Mouse (Mus musculus) hindbrain, embryonic 15.5 days (tissue): ENCODE data around the gene Ush2a. TPM values are rescaled to one million over a fixed set of nuclear protein-coding genes. Genes with fewer than 3 reads are reported as not detected.

Experiments
- ATAC-seq: fragments of 200-750 bp; cut with Nextera tagmentation; 2 replicates; pipeline ENCODE4 v1.8.0; 2017; ENCODE audit warnings: low read depth, moderate number of reproducible peaks, moderate TSS enrichment; ENCODE audit not compliant: low FRiP score
- H3K27ac ChIP-seq: fragments of 300-500 bp; sonication (generic); replicated peaks from 2 replicates; pipeline ENCODE4 v1.5.1; 2015; ENCODE audit warnings: mild to moderate bottlenecking, inconsistent platforms
- H3K27me3 ChIP-seq: fragments of 300-500 bp; sonication (generic); 2 replicates; pipeline ENCODE4 v1.6.1; 2015; ENCODE audit warnings: control low read depth, inconsistent platforms
- H3K36me3 ChIP-seq: fragments of 300-500 bp; sonication (generic); 2 replicates; pipeline ENCODE4 v1.6.1; 2015; ENCODE audit warnings: control low read depth, inconsistent platforms
- H3K4me1 ChIP-seq: fragments of 300-500 bp; sonication (generic); replicated peaks from 2 replicates; pipeline ENCODE4 v1.6.1; 2015; ENCODE audit warnings: control low read depth, inconsistent platforms
- H3K4me2 ChIP-seq: fragments of 300-500 bp; sonication (generic); 2 replicates; pipeline ENCODE4 v1.6.1; 2015; ENCODE audit warnings: moderate library complexity, mild to moderate bottlenecking, inconsistent platforms
- H3K4me3 ChIP-seq: fragments of 300-500 bp; sonication (generic); 2 replicates; pipeline ENCODE4 v1.5.1; 2015; ENCODE audit warnings: mild to moderate bottlenecking, inconsistent platforms
- H3K9ac ChIP-seq: fragments of 300-500 bp; sonication (generic); 2 replicates; pipeline ENCODE4 v1.6.1; 2015; ENCODE audit warnings: inconsistent platforms
- H3K9me3 ChIP-seq: fragments of 300-500 bp; sonication (generic); 2 replicates; pipeline ENCODE4 v1.6.1; 2016; ENCODE audit warnings: control low read depth, inconsistent platforms
- WGBS: fragments of 180-500 bp; shearing (Covaris S2); methylation state at CpG from one replicate; pipeline ENCODE4 v1.1.7; 2015; 5-methylcytosine and 5-hydroxymethylcytosine counted together
- polyA plus RNA-seq: library from polyadenylated mRNA; unstranded; fragments of >200 nt; fragmentation: Nextera tagmentation; extraction: Ambion mirVana; gene quantifications from 2 replicates; pipeline ENCODE4 v1.2.1, GENCODE M21; 2015

Gene Ush2a
- polyA plus RNA-seq, 1 experiment from 2014 or later, result 0.08 TPM

DNA sequence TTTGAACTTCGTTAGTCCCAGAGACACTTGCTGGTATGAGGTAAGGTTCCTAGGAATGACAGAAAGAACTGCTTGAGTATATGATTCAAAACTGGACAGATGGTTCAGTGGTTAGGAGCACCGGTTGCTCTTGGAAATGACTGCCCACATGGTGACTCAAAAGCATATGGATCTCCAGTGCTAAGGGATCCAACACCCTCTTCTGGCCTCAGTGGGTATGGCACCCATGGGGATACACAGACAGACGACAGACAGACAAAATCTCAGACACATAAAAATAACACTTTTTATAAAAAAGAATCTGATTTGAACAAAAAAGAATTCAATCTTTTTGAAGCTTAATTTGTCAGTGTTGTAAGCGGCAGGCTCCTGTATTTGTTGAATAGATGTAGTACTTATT, 446.4 kb downstream of the Ush2a start:
- H3K36me3 ChIP-seq, result no peaks in the 10 kb centered on the region
- no peaks in the 10 kb centered on the region for H3K9me3 ChIP-seq
- H3K9ac ChIP-seq, result no peak overlapping the region
- ATAC-seq, result no peak
- H3K4me1 ChIP-seq, result 0 out of 2 replicates have a peak, but pooled peaks cover 4% of the 10 kb centered on the region
- 91% methylated on average over 4 of the region's 4 CpGs for WGBS
- no peak overlapping the region for H3K4me2 ChIP-seq
- H3K27me3 ChIP-seq, result no peaks in the 10 kb centered on the region
- H3K27ac ChIP-seq, result no peak overlapping the region
- no peak overlapping the region for H3K4me3 ChIP-seq

DNA sequence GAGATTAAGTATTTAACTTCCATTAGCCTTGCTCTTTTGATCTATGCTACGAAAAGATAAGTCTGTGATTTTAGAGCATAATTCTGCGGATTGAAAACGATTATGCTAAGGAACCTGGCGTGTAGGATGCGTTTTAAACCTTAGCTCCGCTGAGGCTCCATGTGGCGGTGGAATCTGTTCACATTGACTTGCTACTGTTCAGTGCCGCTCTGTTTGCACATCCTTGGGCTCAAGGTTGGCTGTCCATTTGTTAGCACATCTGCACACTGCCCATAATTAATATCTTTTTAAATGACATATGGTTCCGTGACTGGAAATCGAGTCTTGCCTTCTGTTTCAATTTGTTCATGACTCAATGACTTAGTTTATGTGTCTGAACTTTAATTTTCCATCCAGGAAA, 446.9 kb downstream of the Ush2a start:
- ATAC-seq, result no peak
- 91% methylated on average over 10 of the region's 10 CpGs for WGBS

DNA sequence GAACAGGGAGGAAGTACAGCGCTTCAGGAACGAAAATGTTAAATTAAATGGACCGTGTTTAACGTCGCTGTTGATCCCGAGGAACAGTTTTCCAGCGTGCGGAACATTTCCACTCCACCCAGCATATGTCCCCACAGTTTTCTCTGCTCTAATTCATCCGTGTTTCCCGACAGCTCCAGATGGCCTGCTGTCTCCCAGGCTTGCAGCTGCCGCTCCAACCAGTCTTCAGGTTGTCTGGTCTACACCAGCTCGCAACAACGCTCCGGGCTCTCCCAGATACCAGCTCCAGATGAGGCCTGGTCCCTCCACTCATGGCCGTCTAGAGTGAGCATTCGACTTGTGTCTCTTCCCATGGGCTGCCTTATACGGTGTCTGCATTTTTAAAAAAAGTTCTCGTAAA, 452.3 kb downstream of the Ush2a start:
- Histone ChIP-seq H3K9me3 (no peaks in the 10 kb centered on the region), H3K27ac (no peak overlapping the region), H3K9ac (no peak overlapping the region), H3K4me3 (no peak overlapping the region), H3K4me1 (0 out of 2 replicates have a peak, but pooled peaks cover 4% of the 10 kb centered on the region), H3K36me3 (no peaks in the 10 kb centered on the region), H3K27me3 (no peaks in the 10 kb centered on the region), H3K4me2 (no peak overlapping the region)
- WGBS, result 60% methylated on average over 18 of the region's 18 CpGs
- ATAC-seq, result no peak

More for the DNA sequence above, 446.9 kb downstream of the Ush2a start:
- H3K9ac ChIP-seq, result no peak overlapping the region
- no peak overlapping the region for H3K4me2 ChIP-seq
- H3K4me3 ChIP-seq, result no peak overlapping the region
- no peaks in the 10 kb centered on the region for H3K27me3 ChIP-seq
- H3K36me3 ChIP-seq, result no peaks in the 10 kb centered on the region
- no peaks in the 10 kb centered on the region for H3K9me3 ChIP-seq
- no peak overlapping the region for H3K27ac ChIP-seq
- H3K4me1 ChIP-seq, result 0 out of 2 replicates have a peak, but pooled peaks cover 4% of the 10 kb centered on the region

DNA sequence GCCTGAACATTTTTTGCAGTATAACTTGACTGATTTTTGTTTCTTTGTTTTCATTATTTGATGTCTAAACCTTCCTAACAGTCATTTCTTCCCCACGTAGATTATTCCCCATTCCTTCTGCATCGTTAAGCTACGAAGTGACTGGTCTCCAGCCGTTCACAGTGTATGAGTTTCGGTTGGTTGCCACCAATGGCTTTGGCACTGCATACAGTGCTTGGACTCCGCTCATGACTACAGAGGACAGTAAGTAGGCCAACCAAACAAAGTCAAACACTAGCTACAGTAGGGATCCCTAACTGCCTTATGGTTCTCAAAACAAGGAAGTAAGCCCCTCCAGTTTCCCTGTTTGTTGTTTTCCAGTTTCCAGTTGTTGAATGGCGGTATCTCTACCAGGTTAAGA, 453.1 kb downstream of the Ush2a start:
- no peak overlapping the region for H3K9ac ChIP-seq
- no peaks in the 10 kb centered on the region for H3K27me3 ChIP-seq
- H3K4me3 ChIP-seq, result no peak overlapping the region
- H3K4me2 ChIP-seq, result no peak overlapping the region
- H3K4me1 ChIP-seq, result 0 out of 2 replicates have a peak, but pooled peaks cover 4% of the 10 kb centered on the region
- no peaks in the 10 kb centered on the region for H3K9me3 ChIP-seq
- no peaks in the 10 kb centered on the region for H3K36me3 ChIP-seq
- no peak overlapping the region for H3K27ac ChIP-seq
- ATAC-seq, result no peak
- WGBS, result 71% methylated on average over 7 of the region's 7 CpGs

DNA sequence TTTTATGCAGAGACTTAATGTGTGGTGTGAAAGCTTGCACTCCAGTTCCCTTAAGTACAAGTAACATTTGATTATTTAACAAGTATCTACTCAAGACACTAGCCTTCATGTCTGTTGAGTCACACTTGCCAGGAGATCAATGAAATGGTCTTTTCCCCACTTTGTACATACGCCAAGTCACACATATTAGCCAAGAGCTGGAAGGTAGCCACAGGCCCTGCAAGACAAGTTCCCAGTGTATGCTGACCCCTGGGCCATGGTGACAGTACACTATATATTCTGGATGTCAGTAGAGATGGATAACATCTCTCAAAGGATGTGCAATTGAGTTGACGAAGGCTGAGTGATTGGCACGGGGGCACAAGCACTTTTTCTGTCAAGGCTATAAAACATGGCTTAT, 455.1 kb downstream of the Ush2a start:
- Histone ChIP-seq H3K4me1 (0 out of 2 replicates have a peak, but pooled peaks cover 4% of the 10 kb centered on the region), H3K27me3 (no peaks in the 10 kb centered on the region), H3K36me3 (no peaks in the 10 kb centered on the region), H3K9me3 (no peaks in the 10 kb centered on the region), H3K4me3 (no peak overlapping the region), H3K4me2 (no peak overlapping the region), H3K27ac (no peak overlapping the region), H3K9ac (no peak overlapping the region)
- ATAC-seq, result no peak
- 82% methylated on average over 3 of the region's 3 CpGs for WGBS

DNA sequence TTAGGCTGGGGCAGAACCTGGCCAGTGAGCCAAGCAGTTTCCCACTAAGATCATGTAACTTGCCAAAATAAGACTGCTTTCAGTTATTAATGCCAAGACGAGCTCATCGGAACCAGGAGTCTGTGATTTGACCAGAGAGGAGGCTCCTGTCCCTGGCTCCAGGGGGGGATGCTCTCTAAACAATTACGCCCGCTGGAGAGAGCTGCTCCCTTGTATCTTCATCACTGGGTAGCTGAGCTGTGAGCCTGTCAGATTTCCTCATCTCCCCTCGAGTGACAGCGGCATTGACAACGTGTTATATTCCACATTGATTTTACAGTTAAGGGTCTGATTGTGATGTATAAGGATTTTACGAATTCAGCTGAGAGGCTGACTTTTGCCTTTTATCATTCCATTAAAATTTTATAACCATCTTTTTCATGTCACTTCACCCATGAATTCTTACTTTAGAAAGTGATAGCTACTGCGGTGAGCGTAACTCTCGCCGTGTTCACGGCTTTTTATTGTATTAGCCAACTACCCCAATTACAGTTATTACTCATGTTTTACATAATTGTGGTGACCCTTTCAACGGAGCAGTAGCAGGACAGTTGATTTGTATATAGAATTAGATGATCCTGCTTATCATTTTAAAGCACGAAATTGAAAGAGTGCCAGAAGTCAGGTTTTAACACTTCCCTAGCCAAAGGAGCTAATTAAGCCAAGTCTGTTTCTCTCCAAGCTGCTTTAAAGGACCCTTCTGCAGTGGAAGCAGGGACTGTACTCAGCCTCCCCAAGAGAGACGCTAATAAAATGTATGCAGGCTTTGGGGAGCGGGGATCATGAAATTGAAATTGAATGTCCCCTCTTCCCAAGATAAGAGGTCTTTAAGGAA, 463.5 kb downstream of the Ush2a start:
- no peak for ATAC-seq
- WGBS, result 51% methylated on average over 17 of the region's 17 CpGs
- H3K36me3 ChIP-seq, result no peaks in the 10 kb centered on the region

DNA sequence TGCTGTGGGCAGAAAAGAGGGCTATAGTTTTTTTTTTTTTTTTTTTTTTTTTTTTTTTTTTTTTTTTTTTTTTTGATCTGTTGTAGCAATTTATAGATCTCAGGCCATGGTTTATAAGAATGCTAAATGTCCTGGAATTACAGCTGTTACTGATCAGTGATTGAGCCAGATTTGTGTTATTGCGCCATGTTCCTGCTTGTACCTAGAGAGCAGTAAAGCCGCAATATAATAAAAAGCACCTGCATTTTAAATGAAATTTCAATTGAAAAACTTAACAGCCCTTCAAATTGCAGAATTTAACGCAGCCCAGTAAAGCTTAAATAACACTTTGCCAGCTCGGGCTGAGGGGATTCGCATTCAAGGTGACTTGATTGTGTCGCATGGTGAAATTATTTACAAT, 465.1 kb downstream of the Ush2a start:
- Histone ChIP-seq H3K27ac (no peak overlapping the region), H3K4me2 (no peak overlapping the region), H3K4me3 (no peak overlapping the region), H3K4me1 (peaks cover 20% of the 10 kb centered on the region), H3K9me3 (no peaks in the 10 kb centered on the region), H3K36me3 (no peaks in the 10 kb centered on the region), H3K27me3 (0 out of 2 replicates have a peak, but pooled peaks cover 3% of the 10 kb centered on the region), H3K9ac (no peak overlapping the region)
- 53% methylated on average over 6 of the region's 6 CpGs for WGBS
- no peak for ATAC-seq

More for the DNA sequence above, 463.5 kb downstream of the Ush2a start:
- H3K4me1 ChIP-seq, result peaks cover 20% of the 10 kb centered on the region
- H3K9ac ChIP-seq, result no peak overlapping the region
- 0 out of 2 replicates have a peak overlapping the region, but pooled peaks have one; percentile 13 for H3K4me2 ChIP-seq
- no peaks in the 10 kb centered on the region for H3K9me3 ChIP-seq
- H3K27ac ChIP-seq, result no peak overlapping the region
- no peak overlapping the region for H3K4me3 ChIP-seq
- H3K27me3 ChIP-seq, result no peaks in the 10 kb centered on the region

DNA sequence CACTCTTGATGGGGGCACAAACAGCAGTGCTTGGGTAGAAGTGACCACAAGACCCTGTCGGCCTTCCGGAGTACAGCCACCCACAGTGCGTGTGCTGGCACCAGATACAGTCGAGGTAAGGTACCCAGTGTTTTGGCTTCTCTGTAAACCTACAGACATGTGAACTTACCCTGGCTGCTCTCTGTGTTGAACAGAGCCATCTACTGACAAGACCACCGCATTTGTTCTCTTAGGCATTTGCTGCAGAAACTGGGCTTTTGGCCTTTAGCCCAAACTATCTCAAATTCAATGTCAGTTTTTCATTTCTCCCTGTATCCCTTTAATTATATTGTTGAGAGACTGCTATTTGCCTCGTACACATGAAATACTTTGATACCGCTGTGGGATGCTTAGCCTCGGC, 466.8 kb downstream of the Ush2a start:
- H3K4me2 ChIP-seq, result peak overlapping the region; percentile 15; the same call in 1 of the 2 replicates
- ATAC-seq, result 0 out of 2 replicates have a peak, but pooled peaks have one; percentile 51
- H3K4me1 ChIP-seq, result peaks cover 20% of the 10 kb centered on the region
- 0 out of 2 replicates have a peak, but pooled peaks cover 3% of the 10 kb centered on the region for H3K27me3 ChIP-seq
- WGBS, result 58% methylated on average over 8 of the region's 8 CpGs
- no peak overlapping the region for H3K4me3 ChIP-seq
- no peak overlapping the region for H3K9ac ChIP-seq
- no peak overlapping the region for H3K27ac ChIP-seq
- H3K36me3 ChIP-seq, result no peaks in the 10 kb centered on the region
- H3K9me3 ChIP-seq, result no peaks in the 10 kb centered on the region

DNA sequence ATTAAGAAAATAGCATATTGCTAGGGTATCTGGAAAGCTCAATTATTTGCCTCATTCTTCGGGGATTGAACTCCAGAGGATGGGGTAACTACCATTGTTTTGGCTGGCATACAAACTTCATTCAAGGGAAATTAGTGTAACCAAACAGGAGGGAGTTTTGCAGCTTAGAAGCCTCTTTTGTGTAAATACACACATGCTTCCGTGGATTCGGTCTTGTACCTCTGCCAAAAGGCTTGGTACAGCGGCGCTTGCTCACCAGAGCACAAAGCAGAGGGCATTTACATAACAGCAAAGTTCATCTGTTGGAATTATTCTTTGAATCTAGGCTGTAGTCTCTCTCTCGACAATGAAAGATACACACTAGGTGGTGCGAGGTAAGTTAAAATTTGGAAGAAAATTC, 467.4 kb downstream of the Ush2a start:
- H3K27me3 ChIP-seq, result 0 out of 2 replicates have a peak, but pooled peaks cover 3% of the 10 kb centered on the region
- H3K9ac ChIP-seq, result no peak overlapping the region
- H3K27ac ChIP-seq, result no peak overlapping the region
- no peak overlapping the region for H3K4me3 ChIP-seq
- no peaks in the 10 kb centered on the region for H3K36me3 ChIP-seq
- WGBS, result 29% methylated on average over 7 of the region's 7 CpGs
- peaks cover 20% of the 10 kb centered on the region for H3K4me1 ChIP-seq
- H3K4me2 ChIP-seq, result 0 out of 2 replicates have a peak overlapping the region, but pooled peaks have one; percentile 15
- H3K9me3 ChIP-seq, result no peaks in the 10 kb centered on the region
- peak; percentile 63; the same call in 1 of the 2 replicates for ATAC-seq

DNA sequence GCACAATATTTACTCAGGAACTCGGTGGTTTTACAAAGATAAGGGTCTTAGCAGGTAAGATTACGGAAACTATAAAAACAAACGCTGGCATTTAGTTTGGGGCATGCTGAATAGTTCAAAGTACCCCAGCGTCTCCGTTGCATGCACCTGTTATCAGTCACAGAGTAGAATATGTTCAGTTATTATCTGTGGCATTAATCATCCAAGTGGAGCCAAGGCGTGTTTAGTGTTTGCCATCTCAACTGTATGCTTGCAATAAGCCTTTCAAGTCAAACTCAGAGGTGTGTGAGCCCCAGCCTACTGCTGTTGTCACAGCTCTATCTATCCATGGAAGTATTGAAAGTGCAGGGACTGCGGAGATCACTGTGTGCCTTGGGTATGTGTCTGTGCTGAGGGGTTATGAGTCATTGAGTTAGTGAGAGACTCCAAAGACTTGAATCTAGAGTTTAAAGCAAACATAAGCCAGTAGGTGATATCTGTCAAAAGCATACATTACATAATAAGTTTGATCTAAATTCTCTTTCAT, 473.0 kb downstream of the Ush2a start:
- Histone ChIP-seq H3K4me3 (no peak overlapping the region), H3K4me2 (no peak overlapping the region), H3K4me1 (no peaks in the 10 kb centered on the region), H3K36me3 (no peaks in the 10 kb centered on the region), H3K9me3 (no peaks in the 10 kb centered on the region), H3K27me3 (0 out of 2 replicates have a peak, but pooled peaks cover 3% of the 10 kb centered on the region), H3K27ac (no peak overlapping the region), H3K9ac (no peak overlapping the region)
- ATAC-seq, result no peak
- 92% methylated on average over 7 of the region's 7 CpGs for WGBS

DNA sequence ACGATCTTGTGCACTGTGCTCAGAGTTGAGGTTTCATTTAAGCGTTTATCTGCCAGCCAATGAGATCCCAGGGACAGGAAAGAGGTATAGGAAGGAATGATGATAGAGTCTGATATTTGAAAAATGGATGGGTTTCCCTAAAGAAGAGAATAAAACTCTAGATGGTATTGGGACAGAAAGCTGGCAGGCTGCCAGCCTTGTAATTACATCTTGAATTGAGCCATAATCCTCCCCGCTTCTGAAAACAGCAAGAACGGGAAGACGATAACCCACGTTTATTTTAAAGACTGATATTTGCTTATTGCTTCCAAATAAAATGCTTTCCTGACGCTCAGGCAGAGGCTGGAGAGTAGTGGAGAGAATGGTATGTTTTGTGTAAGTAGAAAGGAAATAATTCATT, 481.1 kb downstream of the Ush2a start:
- Histone ChIP-seq H3K27ac (no peak overlapping the region), H3K4me1 (no peaks in the 10 kb centered on the region), H3K9ac (no peak overlapping the region), H3K4me3 (no peak overlapping the region), H3K9me3 (no peaks in the 10 kb centered on the region), H3K36me3 (no peaks in the 10 kb centered on the region), H3K27me3 (no peaks in the 10 kb centered on the region), H3K4me2 (no peak overlapping the region)
- WGBS, result 48% methylated on average over 7 of the region's 7 CpGs
- ATAC-seq, result no peak

DNA sequence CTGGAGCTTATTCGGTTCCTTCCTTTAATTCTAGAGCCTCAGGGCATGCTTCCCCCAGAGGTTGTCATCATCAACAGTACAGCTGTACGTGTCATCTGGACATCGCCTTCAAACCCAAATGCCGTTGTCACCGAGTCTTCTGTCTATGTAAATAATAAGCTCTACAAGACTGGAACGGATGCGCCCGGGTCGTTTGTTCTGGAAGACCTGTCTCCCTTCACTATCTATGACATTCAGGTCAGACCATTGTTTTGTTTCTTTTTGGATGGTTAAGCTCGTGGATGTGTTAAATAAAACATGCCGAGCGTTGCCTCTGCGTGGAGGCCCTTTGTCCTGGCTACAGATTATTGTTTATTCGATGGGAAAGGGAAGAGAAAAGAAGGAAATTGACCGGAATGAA, 493.2 kb downstream of the Ush2a start:
- Histone ChIP-seq H3K36me3 (no peaks in the 10 kb centered on the region), H3K9ac (no peak overlapping the region), H3K4me1 (peaks cover 8% of the 10 kb centered on the region; the same call in 1 of the 2 replicates), H3K27ac (no peak overlapping the region), H3K4me2 (no peak overlapping the region), H3K4me3 (no peak overlapping the region), H3K9me3 (no peaks in the 10 kb centered on the region), H3K27me3 (no peaks in the 10 kb centered on the region)
- 28% methylated on average over 15 of the region's 15 CpGs for whole genome bisulfite sequencing
- ATAC-seq, result no peak
